Mouse (Mus musculus): ENCODE results near the gene Foxe1.

The Foxe1 gene

DNA sequence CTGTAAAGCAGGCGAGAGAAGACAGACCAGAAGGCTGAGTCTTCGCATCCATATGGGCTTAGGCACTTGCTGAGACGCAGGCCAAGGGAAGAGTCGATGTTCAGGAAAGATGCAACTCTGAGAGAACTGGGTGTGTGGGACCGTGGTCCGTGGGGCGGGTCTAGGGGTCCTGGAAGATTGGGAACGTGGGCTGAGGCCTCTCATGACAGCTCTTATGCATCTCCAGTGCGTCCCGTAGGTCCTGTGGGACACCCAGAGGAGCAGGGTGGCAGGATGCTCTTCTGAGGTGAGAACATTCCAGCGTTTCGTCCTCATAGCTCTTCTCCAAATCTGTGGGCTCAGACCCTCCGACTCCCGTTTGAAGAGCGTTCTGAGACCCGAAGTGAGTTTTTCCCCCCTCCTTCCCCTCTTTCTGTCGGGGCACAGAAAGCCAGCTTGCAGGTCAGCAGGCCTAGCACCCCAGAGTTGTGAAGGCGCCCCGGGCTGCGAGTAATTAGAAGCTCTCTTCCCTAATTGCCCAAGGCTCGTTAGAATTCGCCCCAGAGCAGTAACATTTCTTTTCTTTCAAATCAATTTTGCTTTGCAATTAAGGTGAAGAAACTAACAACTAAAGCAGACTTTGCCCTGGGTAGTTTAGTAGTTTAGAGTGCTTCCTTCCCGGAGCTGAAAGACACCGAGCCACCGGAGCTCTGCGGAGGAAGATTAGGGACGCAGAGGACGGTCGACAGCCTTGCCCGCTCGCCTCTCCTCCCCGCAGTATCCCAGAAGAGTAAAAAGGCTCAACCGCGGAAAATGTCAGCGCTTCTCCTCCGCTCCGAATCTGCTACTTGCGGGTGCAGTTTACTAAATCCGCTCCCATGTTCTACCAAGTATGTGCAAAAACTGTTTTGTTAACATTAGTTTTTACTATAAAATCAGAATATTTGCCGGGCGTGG lies 4.4 kb downstream of the Foxe1 start:
- DNase-seq (ENCODE audit: low read depth) = no peak

DNA sequence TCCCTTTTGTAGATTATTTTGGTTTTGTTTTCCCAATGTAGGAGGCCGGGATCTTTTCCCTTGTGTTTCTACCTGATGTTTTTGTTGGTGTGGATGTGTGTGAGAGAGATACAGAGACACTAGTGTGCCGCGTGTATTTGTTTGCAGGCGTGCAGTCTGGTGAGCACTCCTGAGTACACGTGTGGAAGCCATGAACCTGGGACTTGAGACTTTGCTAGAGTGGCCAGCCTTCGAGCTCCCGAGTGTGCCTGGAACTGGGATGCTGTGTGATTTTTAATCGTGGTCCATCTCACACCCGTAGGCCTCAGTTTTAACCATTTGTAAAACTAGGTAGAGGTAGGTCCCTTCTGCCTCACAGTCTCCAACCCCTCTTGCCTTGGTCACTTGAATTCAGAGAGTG lies 5.5 kb downstream of the Foxe1 start:
- DNase-seq (ENCODE audit: low read depth) = no peak

DNA sequence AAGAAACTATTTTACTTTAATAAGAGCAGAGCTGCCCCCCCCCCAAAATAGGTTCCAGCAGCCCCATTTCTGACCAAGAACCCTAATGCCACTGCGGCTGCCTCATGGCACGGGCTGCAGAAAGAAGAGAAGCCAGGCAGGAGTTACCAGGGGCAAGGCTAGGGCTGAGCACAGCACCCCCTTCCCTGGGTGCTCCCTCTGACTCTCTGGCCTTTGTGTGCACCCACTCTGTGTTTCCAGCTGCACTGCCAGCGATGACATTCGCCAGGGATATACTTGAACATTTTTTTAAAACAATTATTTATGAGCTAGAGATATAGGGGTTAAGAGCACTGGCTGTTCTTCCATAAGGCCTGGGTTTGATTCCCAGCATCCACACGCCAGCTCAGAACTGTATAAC lies 6.1 kb downstream of the Foxe1 start:
- no peak for DNase-seq (ENCODE audit: low read depth)

DNA sequence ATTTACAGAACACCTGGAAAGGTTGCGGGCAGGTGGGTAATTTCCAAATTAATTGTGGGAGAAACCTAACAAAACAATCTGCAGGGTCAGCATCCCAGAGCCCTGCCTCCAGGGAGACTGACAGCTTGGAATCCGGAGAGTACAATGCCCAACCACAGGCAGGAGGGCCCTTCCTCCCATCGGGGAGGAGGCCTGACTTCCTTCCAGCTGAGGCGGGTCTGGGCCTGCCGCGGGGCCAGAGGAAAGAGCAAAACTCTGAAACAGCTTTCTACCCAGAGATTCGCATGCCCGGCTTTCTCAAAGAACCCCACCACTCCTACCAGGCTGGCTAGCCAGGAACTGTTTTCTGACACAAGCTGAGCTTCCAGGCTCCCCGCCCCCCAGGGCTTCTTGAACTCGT lies 9.6 kb downstream of the Foxe1 start:
- DNase-seq (ENCODE audit: low read depth) = no peak

DNA sequence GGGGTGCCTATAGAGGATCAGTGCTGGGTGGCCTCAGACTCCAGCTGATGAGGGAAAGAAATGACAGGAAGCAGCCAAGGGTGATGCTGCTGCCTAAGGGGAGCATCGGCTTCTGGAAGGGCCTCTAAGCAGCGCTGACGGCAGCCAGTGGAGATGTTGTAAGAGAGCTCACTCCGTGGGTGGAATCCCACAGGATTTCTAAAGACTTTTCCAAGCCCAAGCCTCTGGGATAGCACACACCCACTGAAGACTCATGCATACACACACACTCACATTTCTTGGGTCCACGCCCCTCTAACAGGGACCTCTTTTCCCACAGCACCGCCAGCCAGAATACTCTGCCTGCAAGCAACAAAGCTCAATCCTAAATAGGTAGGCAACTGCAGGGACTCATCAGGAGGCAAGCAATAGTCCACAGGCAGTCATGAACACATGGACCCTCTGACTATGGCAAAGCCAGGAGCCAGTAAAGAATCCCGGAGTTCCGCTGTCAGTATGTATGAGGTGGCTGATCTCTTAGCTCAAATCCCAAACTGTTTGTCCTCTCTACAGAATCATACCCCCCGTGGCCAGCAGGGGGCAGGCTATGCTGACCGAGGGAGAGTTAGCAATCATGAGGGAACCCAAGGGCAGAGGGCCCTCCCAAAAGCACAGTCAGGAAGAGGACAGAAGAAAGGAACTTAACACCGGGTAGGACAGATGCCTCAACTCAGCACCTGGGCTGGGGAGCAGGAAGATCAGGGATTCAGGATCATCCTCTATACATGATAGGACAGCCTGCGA lies 13.1 kb downstream of the Foxe1 start:
- DNase-seq (ENCODE audit: low read depth) = peak; percentile 77

DNA sequence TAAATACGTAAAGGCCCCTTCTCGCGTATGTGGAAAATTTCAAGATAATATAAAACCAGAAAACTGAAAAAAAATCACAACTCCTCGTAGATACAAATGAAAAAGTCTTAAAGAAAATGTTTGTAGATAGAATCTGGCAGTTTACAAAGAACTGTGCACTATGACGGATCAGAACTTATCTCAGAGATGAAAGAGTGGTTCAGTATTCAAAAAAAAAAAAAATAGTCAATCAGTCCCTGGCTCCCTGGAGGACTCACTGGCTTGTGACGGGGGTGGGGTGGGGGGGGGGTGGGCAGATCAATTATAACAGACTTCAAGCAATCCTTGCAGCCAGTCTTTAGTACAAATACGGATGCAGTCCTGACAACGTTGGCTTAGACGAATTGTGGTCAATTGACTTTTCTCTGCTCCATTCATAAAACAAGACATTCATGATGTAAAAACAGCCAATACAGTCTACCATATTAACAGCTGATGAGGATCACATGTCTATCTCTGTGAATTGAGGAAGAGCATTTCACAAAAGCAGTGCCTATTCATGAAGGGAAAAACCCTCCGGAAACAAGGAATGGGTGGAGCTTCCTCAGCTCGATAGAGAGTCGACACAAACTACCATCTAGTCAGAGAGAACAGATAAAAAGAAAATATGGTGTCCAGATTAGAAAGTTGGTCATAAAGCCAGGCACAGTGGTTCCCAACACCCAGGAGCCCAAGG lies 16.3 kb downstream of the Foxe1 start:
- peak; percentile 66 for DNase-seq (ENCODE audit: low read depth)

DNA sequence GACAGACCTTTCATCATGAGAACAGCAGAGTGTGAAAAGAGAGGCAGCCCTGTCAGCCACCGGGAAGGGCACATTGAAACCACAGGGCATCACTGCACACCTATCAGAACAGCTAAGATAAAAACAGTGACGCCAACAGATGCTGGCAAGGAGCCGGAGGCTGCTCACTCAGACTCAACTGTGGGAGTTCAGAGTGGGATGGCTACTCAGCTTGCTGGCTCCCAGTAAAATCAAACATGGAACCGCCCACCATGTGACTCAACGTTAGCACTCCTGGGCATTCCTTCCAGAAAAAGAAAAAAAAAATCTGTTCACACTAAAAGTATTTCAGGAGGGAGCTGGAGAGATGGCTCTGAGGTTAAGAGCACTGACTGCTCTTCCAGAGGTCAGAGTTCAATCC lies 17.8 kb downstream of the Foxe1 start:
- DNase-seq (ENCODE audit: low read depth) = no peak

DNA sequence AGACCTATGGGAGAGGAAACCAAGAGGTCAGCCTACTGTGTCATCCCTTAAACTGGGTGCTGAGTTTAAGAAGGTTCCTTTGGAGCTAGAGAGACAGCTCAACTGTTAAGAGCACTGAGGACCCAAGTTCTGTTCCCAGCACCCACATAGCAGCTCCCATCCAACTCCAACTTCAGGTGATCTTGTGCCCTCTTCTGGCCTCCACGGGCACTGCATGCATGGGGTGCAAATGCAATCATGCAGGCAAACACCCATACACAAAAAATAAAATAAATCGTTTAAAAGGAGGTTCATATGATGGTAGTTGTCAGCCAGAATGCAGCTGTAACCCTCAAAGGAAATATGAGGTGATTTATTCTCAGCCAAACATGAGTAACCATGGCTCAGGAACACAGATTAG lies 21.0 kb downstream of the Foxe1 start:
- no peak for DNase-seq (ENCODE audit: low read depth)

DNA sequence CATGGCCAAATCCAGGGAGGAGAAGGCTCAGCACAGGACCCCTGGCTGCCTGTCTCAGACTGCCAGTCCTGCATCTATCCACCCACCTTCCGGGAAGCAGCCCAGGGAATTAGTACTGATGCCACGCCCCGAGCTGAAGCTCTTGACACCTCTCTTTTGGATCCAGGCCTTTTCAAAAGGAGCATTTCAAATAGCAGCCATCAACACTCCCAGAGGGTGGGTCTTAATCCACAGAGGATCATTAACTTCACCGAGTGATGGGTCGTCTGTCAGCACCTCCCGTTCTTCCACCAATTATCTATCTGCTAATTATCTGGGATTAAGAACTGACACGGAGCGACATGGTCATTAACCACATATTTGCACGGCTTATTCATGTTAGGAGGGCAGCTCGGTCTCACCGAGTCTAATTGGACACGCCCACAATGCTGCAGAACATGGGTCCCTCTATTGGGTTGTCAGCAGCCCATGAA lies 24.1 kb downstream of the Foxe1 start:
- DNase-seq (ENCODE audit: low read depth) = no peak

DNA sequence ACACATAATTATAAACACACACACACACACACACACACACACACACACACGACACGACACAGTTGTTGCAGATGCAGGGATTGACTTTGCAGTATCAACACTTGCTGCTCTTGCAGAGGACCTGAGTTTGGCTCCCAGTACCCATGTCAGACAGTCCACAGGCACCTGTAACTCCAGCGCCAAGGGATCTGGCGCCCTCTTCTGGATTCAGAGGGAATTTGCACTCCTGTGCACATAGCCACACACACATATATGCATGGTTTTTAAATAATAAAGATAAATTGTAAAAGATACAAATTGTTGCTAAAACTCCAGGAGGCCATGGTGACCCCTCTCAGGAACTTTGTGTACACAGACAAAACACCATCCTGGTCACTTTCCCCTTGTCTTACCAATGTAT lies 25.7 kb downstream of the Foxe1 start:
- peak; percentile 34 for DNase-seq (ENCODE audit: low read depth)

DNA sequence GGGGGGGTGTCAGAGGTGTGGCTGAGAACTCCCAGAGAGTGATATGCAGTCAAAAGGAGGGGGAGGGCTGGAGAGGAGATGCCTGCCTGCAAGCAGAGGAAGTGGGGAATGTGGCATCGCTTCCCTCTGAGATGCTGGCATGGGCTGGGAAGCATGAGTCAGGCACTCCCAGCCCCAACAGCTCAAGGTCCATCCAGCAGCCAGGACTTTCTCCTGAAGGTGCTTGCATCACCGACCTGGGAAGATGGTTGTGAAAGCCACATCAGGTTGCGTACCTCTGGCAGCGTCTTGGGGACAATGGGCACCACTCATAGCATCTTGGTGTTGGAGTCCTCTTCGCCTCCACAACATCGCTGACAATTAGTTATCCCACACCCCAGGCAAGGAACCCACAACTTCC lies 27.0 kb downstream of the Foxe1 start:
- DNase-seq (ENCODE audit: low read depth) = no peak

DNA sequence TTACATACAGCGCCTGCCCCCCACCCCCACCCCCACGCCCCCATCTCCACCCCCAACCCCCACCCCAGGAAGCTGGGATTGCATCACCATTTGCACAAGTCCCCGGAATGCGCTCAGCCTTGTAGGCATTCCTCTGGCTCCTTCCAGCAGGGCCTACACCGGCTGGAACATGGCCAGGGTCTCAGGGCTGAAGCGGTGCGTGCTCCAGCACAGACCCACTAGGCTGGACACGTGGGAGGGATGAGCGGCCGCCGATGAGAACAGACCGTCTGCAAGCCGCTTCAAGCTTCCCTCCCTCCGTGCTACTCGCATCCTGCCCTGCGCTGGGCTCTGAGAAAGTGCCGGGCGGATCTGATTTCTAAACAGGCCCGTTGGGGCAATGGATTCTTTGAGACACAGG lies 27.6 kb downstream of the Foxe1 start:
- no peak for DNase-seq (ENCODE audit: low read depth)

DNA sequence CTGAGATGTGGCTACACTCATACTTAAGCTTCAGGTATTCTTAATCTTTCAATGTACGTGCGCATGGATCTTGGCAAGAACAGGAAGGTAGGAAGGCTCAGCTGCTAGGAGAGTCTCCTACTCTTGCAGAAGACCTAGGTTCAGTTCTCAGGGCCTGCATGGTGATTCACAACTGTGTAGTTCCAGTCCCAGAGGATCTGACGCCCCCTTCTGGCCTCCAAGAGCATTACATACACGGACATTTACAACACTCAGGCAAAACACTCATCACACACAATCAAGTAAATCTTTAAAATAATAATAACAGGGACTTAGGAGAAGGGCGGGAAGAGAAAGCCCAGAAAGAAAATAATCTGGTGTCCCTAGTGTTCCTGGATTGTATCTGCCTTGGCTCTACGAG lies 31.0 kb downstream of the Foxe1 start:
- peak; percentile 72 for DNase-seq (ENCODE audit: low read depth)

DNA sequence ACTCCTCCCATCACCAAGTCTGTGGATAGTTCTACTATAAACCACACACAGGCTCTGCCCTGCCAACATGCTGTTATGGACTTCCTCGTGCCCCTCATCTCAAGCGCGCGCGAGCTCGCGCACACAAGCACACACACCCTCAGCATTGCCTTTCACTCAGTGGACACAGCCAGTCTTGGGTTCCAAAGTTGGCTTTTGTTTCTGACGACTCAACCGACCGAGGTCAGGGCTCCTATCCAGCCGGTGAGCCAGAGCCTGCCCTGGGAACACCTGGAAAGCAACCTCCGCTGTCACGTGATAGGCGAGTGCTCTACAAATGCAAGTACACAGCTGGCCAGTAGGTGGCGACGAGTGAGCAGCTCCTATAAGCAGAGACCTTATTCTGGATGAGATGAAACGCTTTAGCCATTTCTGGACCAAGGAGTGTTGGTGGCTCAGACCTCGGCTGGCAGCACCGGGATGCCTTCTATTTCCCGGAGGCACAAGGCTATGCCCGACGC lies 31.5 kb downstream of the Foxe1 start:
- DNase-seq (ENCODE audit: low read depth) = peak; percentile 86

DNA sequence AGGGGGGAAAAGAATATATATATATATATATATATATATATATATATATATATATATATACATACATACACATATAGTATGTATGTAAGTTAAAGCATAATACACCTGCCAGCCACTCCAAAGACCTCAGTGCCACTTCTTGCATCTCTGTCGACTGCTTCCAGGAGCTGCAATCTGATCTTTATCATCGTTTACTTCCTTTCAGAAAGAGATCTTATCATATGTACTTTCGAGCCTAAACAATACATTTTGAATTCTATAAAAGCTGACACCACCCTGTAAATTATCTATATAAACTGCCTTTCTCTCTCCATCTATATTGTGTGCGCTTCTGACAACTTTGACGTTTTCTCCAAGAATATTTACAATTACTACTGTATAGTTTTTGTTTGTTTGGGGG lies 45.1 kb downstream of the Foxe1 start:
- DNase-seq (ENCODE audit: low read depth) = no peak

DNA sequence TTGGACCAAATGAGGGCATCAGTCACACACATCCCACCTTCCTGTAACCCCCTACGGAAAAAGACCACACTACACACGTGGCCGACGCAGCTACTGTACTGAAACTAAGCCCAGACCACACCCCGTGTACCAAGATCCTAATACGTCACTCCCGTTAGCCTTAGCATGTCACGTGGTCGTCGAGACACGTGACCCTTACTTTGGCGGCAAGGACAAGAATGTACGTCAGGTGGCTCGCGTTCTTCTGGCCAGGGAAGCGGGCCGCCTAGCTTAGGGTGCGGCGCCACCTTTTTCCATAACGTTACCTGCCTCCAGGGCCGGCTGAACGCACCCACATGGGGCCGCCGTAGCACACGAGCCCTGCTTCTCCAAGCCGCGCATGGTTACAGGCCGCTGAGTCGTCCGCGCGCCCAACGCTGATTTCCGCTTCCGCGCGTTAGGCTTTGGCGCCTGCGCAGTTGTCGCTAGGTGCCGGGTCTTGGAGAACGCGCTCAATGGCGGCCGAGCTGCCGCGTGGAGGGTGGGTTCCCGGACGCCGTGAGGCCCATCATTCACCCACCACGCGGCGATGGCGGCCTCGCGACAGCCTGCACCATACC lies 45.7 kb downstream of the Foxe1 start, which contains the start of gene Trmo:
Gene Trmo (minus strand): TSS at position 425 of the 599 bp plus-strand sequence.
- DNase-seq (ENCODE audit: low read depth) = peak; percentile 98

DNA sequence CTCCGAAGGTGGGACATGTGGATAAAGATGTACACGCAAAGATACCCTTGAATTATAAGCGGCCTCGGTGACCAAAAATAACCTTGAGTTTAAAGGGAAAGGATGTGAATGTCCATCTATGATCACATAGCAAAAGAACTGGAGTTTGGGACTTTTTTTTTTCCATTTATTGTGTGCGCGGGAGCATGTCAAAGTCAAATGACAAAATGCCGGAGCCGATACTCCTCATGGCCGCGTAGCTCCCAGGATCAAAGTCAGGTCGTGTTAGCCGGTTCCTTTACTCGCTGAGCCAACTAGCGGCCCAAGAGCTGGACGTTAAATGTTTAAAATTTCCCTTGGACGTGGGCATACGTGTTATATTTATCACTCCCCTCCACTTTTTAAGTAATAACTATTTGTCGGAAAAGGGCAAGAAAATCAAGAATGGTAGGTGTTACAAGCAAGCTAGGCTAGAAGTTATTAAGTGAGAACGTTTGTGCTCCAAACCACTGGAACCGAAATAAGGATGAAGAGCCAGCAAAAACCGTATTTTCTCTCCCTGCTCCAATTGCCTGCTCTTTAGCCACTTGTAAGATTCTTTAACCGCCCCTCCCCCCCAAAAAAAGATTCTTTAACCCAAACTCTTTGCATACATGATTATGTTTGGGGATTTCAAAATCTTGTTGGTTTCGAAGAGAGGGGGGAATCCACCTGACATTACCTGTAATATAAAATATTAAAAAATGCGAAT lies 46.4 kb downstream of the Foxe1 start:
- DNase-seq (ENCODE audit: low read depth) = peak; percentile 81

DNA sequence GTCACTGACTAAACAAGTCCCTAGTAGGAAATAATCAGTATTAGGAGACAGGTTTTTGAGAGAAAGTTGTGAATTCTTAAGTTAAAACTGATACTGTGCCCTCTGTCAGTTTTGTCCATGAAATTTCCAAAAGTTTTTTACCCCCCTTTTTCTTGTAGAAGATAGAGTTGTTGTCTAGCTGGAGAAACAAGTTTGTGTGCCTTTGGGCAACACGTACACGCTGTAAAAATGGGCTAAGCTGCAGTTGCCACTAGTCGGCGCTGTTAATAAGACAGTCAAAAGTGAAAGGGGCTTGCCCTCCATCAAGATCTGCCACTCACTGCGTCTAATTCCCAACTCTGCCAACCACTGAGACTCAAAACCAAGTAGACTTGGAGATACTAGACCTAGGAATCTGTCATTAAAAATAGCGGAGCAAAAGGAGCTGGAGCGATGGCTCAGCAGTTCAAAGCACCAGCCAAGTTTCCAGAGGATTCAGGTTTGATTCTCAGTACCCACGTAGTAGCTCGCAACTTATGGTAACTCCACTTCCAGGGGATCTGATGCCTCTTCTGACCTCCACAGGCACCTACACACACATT lies 47.1 kb downstream of the Foxe1 start:
- DNase-seq (ENCODE audit: low read depth) = peak; percentile 97

DNA sequence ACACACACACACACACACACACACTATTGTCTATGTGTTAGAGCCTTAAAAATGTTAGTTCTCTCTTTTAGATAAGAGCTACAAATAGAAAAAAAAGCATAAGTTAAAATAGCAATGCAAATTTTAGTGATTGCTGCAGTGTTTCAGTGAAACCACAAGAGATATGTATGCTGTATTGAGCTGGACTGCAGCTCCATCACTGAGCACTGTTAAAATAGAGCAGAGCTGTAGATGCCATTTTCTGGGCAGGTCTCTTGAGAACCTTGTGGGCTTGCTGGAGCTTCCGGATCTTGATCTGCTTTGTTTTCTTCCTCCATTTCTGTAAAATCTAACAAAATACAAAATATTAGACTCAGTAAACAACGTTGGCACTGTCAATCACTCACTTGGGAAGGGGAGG lies 51.0 kb downstream of the Foxe1 start:
- no peak for DNase-seq (ENCODE audit: low read depth)

DNA sequence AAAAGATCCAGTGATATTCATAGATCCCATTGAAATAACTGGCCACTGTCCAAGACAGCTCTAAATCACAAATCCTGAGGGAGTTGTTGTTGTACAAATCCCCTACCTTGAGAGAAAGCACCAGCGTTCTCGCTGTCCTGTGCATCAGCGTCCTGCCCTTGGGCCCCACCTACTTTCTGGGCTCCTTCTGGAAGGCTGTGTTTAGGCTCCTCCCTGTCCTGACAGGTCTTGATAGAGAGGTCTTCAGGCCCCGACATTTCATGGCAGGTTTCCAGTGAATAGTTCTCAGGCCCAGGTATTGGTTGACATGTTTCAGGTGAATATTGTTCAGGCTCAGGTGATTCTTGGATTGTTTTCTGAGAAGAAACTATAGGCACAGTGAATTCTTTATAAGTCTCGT lies 52.3 kb downstream of the Foxe1 start:
- no peak for DNase-seq (ENCODE audit: low read depth)
